Mouse (Mus musculus) MEL (cell line): ENCODE measurements around the gene Havcr1. TPM values are rescaled to one million over a fixed set of nuclear protein-coding genes. Genes with fewer than 3 reads are reported as not detected.
"Not testable (repeated sequence)": the region's sequence is repeated elsewhere in the genome, so short reads cannot be mapped to it uniquely, and the experiment has no call there.

Source experiments
- DNase-seq: peaks from one replicate; pipeline ENCODE4 v3.0.0; 2011; ENCODE audit warnings: low read depth, low spot score
- H3K27ac ChIP-seq: 2 replicates; pipeline ENCODE4 v1.5.1; 2012; ENCODE audit warnings: low read depth, mild to moderate bottlenecking, control low read depth, low read length, moderate library complexity; ENCODE audit not compliant: control insufficient read depth
- H3K27me3 ChIP-seq, 2 experiments: fragments of 150-350 bp in 1 of 2; sonication (generic) in 1 of 2; 2 replicates each; pipeline ENCODE4 v1.6.1; 2012; ENCODE audit warnings: low read length in 2 of 2, mild to moderate bottlenecking in 2 of 2, improper control_type of control experiment in 1 of 2, moderate library complexity in 1 of 2; ENCODE audit not compliant: insufficient read depth in 2 of 2, control insufficient read depth in 1 of 2
- H3K36me3 ChIP-seq, 2 experiments: 2 replicates each; pipeline ENCODE4 v1.6.1; 2012 to 2014; ENCODE audit warnings: low read length in 2 of 2, improper control_type of control experiment in 1 of 2, inconsistent platforms in 1 of 2, mild to moderate bottlenecking in 1 of 2; ENCODE audit not compliant: insufficient read depth in 2 of 2, control insufficient read depth in 1 of 2
- H3K4me1 ChIP-seq, 2 experiments: fragments of 150-350 bp in 1 of 2; sonication (generic) in 1 of 2; 2 replicates each; pipeline ENCODE4 v1.6.1; 2012; ENCODE audit warnings: low read length in 2 of 2, improper control_type of control experiment in 1 of 2, mild to moderate bottlenecking in 1 of 2; ENCODE audit not compliant: insufficient read depth in 2 of 2, control insufficient read depth in 1 of 2
- H3K4me3 ChIP-seq, 2 experiments: fragments of 150-350 bp in 1 of 2; sonication (generic) in 1 of 2; 2 replicates each; pipeline ENCODE4 v1.5.1; 2012; ENCODE audit warnings: low read depth in 2 of 2, low read length in 2 of 2, mild to moderate bottlenecking in 2 of 2, moderate library complexity in 2 of 2, control low read depth in 1 of 2, improper control_type of control experiment in 1 of 2; ENCODE audit not compliant: control insufficient read depth in 1 of 2, insufficient read depth in 1 of 2
- H3K79me2 ChIP-seq: 2 replicates; pipeline ENCODE4 v1.6.1; 2012; ENCODE audit warnings: mild to moderate bottlenecking, low read length, moderate library complexity; ENCODE audit not compliant: control insufficient read depth, poor library complexity, insufficient read depth
- H3K9ac ChIP-seq: 2 replicates; pipeline ENCODE4 v1.6.1; 2012; ENCODE audit warnings: low read depth, mild to moderate bottlenecking, control low read depth, low read length, moderate library complexity; ENCODE audit not compliant: control insufficient read depth, poor library complexity, severe bottlenecking
- H3K9me3 ChIP-seq: fragments of 150-350 bp; sonication (generic); replicated peaks from 2 replicates; pipeline ENCODE4 v1.6.1; 2012; ENCODE audit warnings: mild to moderate bottlenecking, low read length, improper control_type of control experiment, moderate library complexity; ENCODE audit not compliant: insufficient read depth
- CHD1 ChIP-seq: IDR thresholded peaks from 2 replicates; pipeline ENCODE4 v1.6.1; 2012; ENCODE audit warnings: low read depth, mild to moderate bottlenecking, inconsistent platforms, low read length, improper control_type of control experiment
- CHD2 ChIP-seq: IDR thresholded peaks from 2 replicates; pipeline ENCODE4 v1.6.1; 2011; ENCODE audit warnings: low read length, improper control_type of control experiment
- CTCF ChIP-seq, 3 experiments: IDR thresholded peaks in 2 of 3; conservative IDR thresholded peaks in 1 of 3; 2 replicates each; pipeline ENCODE4 v1.5.1; 2011 to 2012; ENCODE audit warnings: low read length in 3 of 3, low read depth in 2 of 3, mild to moderate bottlenecking in 2 of 3, improper control_type of control experiment in 1 of 3, inconsistent platforms in 1 of 3, mixed read lengths in 1 of 3, moderate library complexity in 1 of 3; ENCODE audit not compliant: control insufficient read depth in 1 of 3, insufficient read depth in 1 of 3, poor library complexity in 1 of 3, severe bottlenecking in 1 of 3
- E2F4 ChIP-seq: IDR thresholded peaks from 2 replicates; pipeline ENCODE4 v1.6.1; 2011; ENCODE audit warnings: low read depth, low read length, improper control_type of control experiment, borderline replicate concordance
- ETS1 ChIP-seq: IDR thresholded peaks from 2 replicates; pipeline ENCODE4 v1.6.1; 2012; ENCODE audit warnings: low read depth, mild to moderate bottlenecking, inconsistent platforms, low read length, improper control_type of control experiment, moderate library complexity
- HCFC1 ChIP-seq: IDR thresholded peaks from 2 replicates; pipeline ENCODE4 v1.6.1; 2012; ENCODE audit warnings: low read depth, mild to moderate bottlenecking, inconsistent platforms, low read length, improper control_type of control experiment, moderate library complexity
- MAFK ChIP-seq: IDR thresholded peaks from 2 replicates; pipeline ENCODE4 v1.6.1; 2011; ENCODE audit warnings: low read depth, mild to moderate bottlenecking, low read length, improper control_type of control experiment, borderline replicate concordance
- MAX ChIP-seq: IDR thresholded peaks from 2 replicates; pipeline ENCODE4 v1.6.1; 2011; ENCODE audit warnings: low read length, improper control_type of control experiment
- MAZ ChIP-seq: IDR thresholded peaks from 2 replicates; pipeline ENCODE4 v1.6.1; 2012; ENCODE audit warnings: low read depth, mild to moderate bottlenecking, inconsistent platforms, low read length, improper control_type of control experiment
- MEF2A ChIP-seq: IDR thresholded peaks from 2 replicates; pipeline ENCODE4 v1.6.1; 2014; ENCODE audit warnings: low read depth, mild to moderate bottlenecking, inconsistent platforms, low read length, improper control_type of control experiment; ENCODE audit not compliant: poor library complexity, insufficient replicate concordance, severe bottlenecking; ENCODE audit errors: extremely low read depth
- MYC ChIP-seq: IDR thresholded peaks from 2 replicates; pipeline ENCODE4 v1.6.1; 2011; ENCODE audit warnings: low read depth, mild to moderate bottlenecking, low read length, improper control_type of control experiment, moderate library complexity
- POLR2A ChIP-seq, 2 experiments: IDR thresholded peaks; 2 replicates each; pipeline ENCODE4 v1.6.1; 2011 to 2012; ENCODE audit warnings: low read length in 2 of 2, mild to moderate bottlenecking in 2 of 2, control low read depth in 1 of 2, improper control_type of control experiment in 1 of 2, low read depth in 1 of 2, moderate library complexity in 1 of 2; ENCODE audit not compliant: control insufficient read depth in 1 of 2, insufficient read depth in 1 of 2, poor library complexity in 1 of 2
- POLR2AphosphoS2 ChIP-seq: IDR thresholded peaks from 2 replicates; pipeline ENCODE4 v1.6.1; 2011; ENCODE audit warnings: low read length, improper control_type of control experiment
- SMC3 ChIP-seq: IDR thresholded peaks from 2 replicates; pipeline ENCODE4 v1.6.1; 2011; ENCODE audit warnings: low read depth, low read length, improper control_type of control experiment
- TAL1 ChIP-seq: IDR thresholded peaks from 2 replicates; pipeline ENCODE4 v1.6.1; 2012; ENCODE audit warnings: mild to moderate bottlenecking, inconsistent platforms, low read length, moderate library complexity, mixed read lengths
- TBP ChIP-seq: IDR thresholded peaks from 2 replicates; pipeline ENCODE4 v1.8.0; 2011; ENCODE audit warnings: low read depth, low read length, improper control_type of control experiment
- TCF12 ChIP-seq: IDR thresholded peaks from 2 replicates; pipeline ENCODE4 v1.6.1; 2014; ENCODE audit warnings: low read depth, mild to moderate bottlenecking, inconsistent platforms, low read length, improper control_type of control experiment, moderate library complexity
- UBTF ChIP-seq: IDR thresholded peaks from 2 replicates; pipeline ENCODE4 v1.6.1; 2012; ENCODE audit warnings: low read depth, mild to moderate bottlenecking, inconsistent platforms, low read length, improper control_type of control experiment, moderate library complexity, borderline replicate concordance; ENCODE audit not compliant: insufficient read depth
- USF2 ChIP-seq, 2 experiments: IDR thresholded peaks; 2 replicates each; pipeline ENCODE4 v1.6.1; 2011 to 2012; ENCODE audit warnings: improper control_type of control experiment in 2 of 2, low read length in 2 of 2, borderline replicate concordance in 1 of 2, inconsistent platforms in 1 of 2, low read depth in 1 of 2, mild to moderate bottlenecking in 1 of 2; ENCODE audit not compliant: insufficient read depth in 1 of 2
- ZKSCAN1 ChIP-seq: IDR thresholded peaks from 2 replicates; pipeline ENCODE4 v1.6.1; 2012; ENCODE audit warnings: low read depth, mild to moderate bottlenecking, inconsistent platforms, low read length, improper control_type of control experiment, moderate library complexity
- polyA plus RNA-seq, 2 experiments: library from polyadenylated mRNA; stranded (reverse) in 1 of 2; unstranded in 1 of 2; fragments of >175 nt in 1 of 2; fragments of >200 nt in 1 of 2; gene quantifications; 2 replicates each; pipeline versions ENCODE4 v1.2.1 to v1.2.4; 2012; ENCODE audit warnings: low replicate concordance in 2 of 2, low read depth in 1 of 2; ENCODE audit not compliant: insufficient read length in 2 of 2, insufficient read depth in 1 of 2, missing spikeins in 1 of 2
- total RNA-seq: library from RNA; depleted of rRNA; stranded (reverse); fragments of 300-350 nt; gene quantifications from 2 replicates; pipeline ENCODE4 v1.2.3, GENCODE M21; 2012; rRNA removed

Gene Havcr1
- total RNA-seq (not detected in 2 replicates), polyA plus RNA-seq (not detected)

GRCm38 (mm10) chr11:46735076-46735475, at the start of gene Havcr1:
Gene Havcr1 (plus strand): TSS chr11:46735080.
- not testable (repeated sequence) for H3K27me3 ChIP-seq, H3K9me3 ChIP-seq, H3K79me2 ChIP-seq, H3K27ac ChIP-seq, H3K36me3 ChIP-seq, H3K9ac ChIP-seq, DNase-seq, H3K4me3 ChIP-seq, H3K4me1 ChIP-seq

- TF ChIP-seq POLR2A (IDR thresholded peaks at IDR 0.05; ENCODE audit: control insufficient read depth in 1 of 2, insufficient read depth in 1 of 2, low read depth in 1 of 2, low read length in 2 of 2, poor library complexity in 1 of 2) (no peak), HCFC1 (no peak), MEF2A (no peak), MAX (no peak), MAZ (no peak), TAL1 (no peak), MYC (no peak), UBTF (no peak), CHD1 (no peak), TBP (no peak), CHD2 (no peak), MAFK (no peak), USF2 (IDR thresholded peaks at IDR 0.05; ENCODE audit: borderline replicate concordance in 1 of 2, insufficient read depth in 1 of 2, low read depth in 1 of 2, low read length in 2 of 2) (no peak), E2F4 (no peak), ETS1 (no peak), SMC3 (no peak), CTCF (IDR thresholded peaks at IDR 0.05 in 2 of 3, conservative IDR thresholded peaks at IDR 0.05 in 1 of 3; ENCODE audit: control insufficient read depth in 1 of 3, insufficient read depth in 1 of 3, low read depth in 2 of 3, low read length in 3 of 3, poor library complexity in 1 of 3, severe bottlenecking in 1 of 3) (no peak), ZKSCAN1 (no peak), POLR2AphosphoS2 (no peak), TCF12 (no peak)
- Histone ChIP-seq H3K4me1 (no peaks in the 10 kb centered on the region), H3K9ac (no peak overlapping the region), H3K79me2 (no peaks in the 10 kb centered on the region), H3K4me3 (no peak overlapping the region), H3K27ac (no peak overlapping the region), H3K9me3 (no peaks in the 10 kb centered on the region), H3K36me3 (no peaks in the 10 kb centered on the region), H3K27me3 (no peaks in the 10 kb centered on the region)
- no peak for DNase-seq
These were observed 44.7 kb upstream of the Havcr1 start for GRCm38 (mm10) chr11:46690136-46690535.

GRCm38 (mm10) chr11:46695849-46696248, 39.0 kb upstream of the Havcr1 start:
- H3K9ac ChIP-seq, H3K79me2 ChIP-seq, DNase-seq, H3K9me3 ChIP-seq, H3K27ac ChIP-seq, H3K4me1 ChIP-seq, H3K4me3 ChIP-seq, H3K36me3 ChIP-seq, H3K27me3 ChIP-seq: not testable (repeated sequence)
